Mouse (Mus musculus): ENCODE measurements at regions not wholly inside any gene's neighbourhood (a gene's known extent, or its start where the extent isn't known, plus 50 kb on each side); places are given as distances from the start of the nearest gene placed in this dataset.

- Histone ChIP-seq H3K4me2 (ENCODE audit: low read length) (peak overlapping the region; percentile 52), H3K27me3 (replicated peaks; ENCODE audit: control insufficient read depth, insufficient read depth, low read length) (no peaks in the 10 kb centered on the region), H3K27ac (ENCODE audit: low read depth, low read length) (no peak overlapping the region), H3K9ac (ENCODE audit: low read length) (peak overlapping the region; percentile 64), H3K4me1 (ENCODE audit: control insufficient read depth, insufficient read depth, low read length) (peaks cover 4% of the 10 kb centered on the region; the same call in 1 of the 2 replicates), H3K36me3 (ENCODE audit: control insufficient read depth, insufficient read depth, low read length) (no peaks in the 10 kb centered on the region), H3K9me3 (replicated peaks; ENCODE audit: control insufficient read depth, low read length) (no peaks in the 10 kb centered on the region), H3K4me3 (ENCODE audit: low read depth, low read length) (peak overlapping the region; percentile 20)
- DNase-seq (ENCODE audit: low spot score) = no peak
- peak; percentile 58 for ATAC-seq
- 5% methylated on average over 12 of the region's 12 CpGs for WGBS
Observed at GRCm38 (mm10) chr9:101690402-101690861, 171.2 kb upstream of the 9630041A04Rik start.

- DNase-seq (ENCODE audit: low spot score) = peak; percentile 98
- Histone ChIP-seq H3K9me3 (replicated peaks; ENCODE audit: control insufficient read depth, low read length) (no peaks in the 10 kb centered on the region; the same call in 1 of the 2 replicates), H3K27ac (ENCODE audit: low read depth, low read length) (no peak overlapping the region), H3K4me1 (ENCODE audit: control insufficient read depth, insufficient read depth, low read length) (peaks cover 4% of the 10 kb centered on the region; the same call in 1 of the 2 replicates), H3K4me2 (ENCODE audit: low read length) (peak overlapping the region; percentile 52), H3K9ac (ENCODE audit: low read length) (peak overlapping the region; percentile 64; the same call in 1 of the 2 replicates), H3K4me3 (ENCODE audit: low read depth, low read length) (peak overlapping the region; percentile 20), H3K27me3 (replicated peaks; ENCODE audit: control insufficient read depth, insufficient read depth, low read length) (no peaks in the 10 kb centered on the region), H3K36me3 (ENCODE audit: control insufficient read depth, insufficient read depth, low read length) (no peaks in the 10 kb centered on the region)
- 17% methylated on average over 11 of the region's 11 CpGs for WGBS
- ATAC-seq = peak; percentile 91
Observed at GRCm38 (mm10) chr9:101689532-101690401, 171.9 kb upstream of the 9630041A04Rik start.

GRCm38 (mm10) chr9:101687226-101687625 lies 174.4 kb upstream of the 9630041A04Rik start:
- H3K9me3 ChIP-seq (replicated peaks; ENCODE audit: control insufficient read depth, low read length) = no peaks in the 10 kb centered on the region; the same call in 1 of the 2 replicates
- no peak for DNase-seq (ENCODE audit: low spot score)
- H3K27me3 ChIP-seq (replicated peaks; ENCODE audit: control insufficient read depth, insufficient read depth, low read length) = no peaks in the 10 kb centered on the region
- H3K4me1 ChIP-seq (ENCODE audit: control insufficient read depth, insufficient read depth, low read length) = peaks cover 4% of the 10 kb centered on the region; the same call in 1 of the 2 replicates
- H3K27ac ChIP-seq (ENCODE audit: low read depth, low read length) = no peak overlapping the region
- H3K4me3 ChIP-seq (ENCODE audit: low read depth, low read length) = no peak overlapping the region
- ATAC-seq = no peak
- no peak overlapping the region for H3K9ac ChIP-seq (ENCODE audit: low read length)
- no peak overlapping the region for H3K4me2 ChIP-seq (ENCODE audit: low read length)
- whole genome bisulfite sequencing = 72% methylated on average over 6 of the region's 6 CpGs
- no peaks in the 10 kb centered on the region for H3K36me3 ChIP-seq (ENCODE audit: control insufficient read depth, insufficient read depth, low read length)

- no peak for ATAC-seq
- no peak overlapping the region for H3K4me3 ChIP-seq (ENCODE audit: low read depth, low read length)
- no peak overlapping the region for H3K9ac ChIP-seq (ENCODE audit: low read length)
- H3K4me1 ChIP-seq (ENCODE audit: control insufficient read depth, insufficient read depth, low read length) = no peaks in the 10 kb centered on the region
- H3K36me3 ChIP-seq (ENCODE audit: control insufficient read depth, insufficient read depth, low read length) = no peaks in the 10 kb centered on the region
- H3K27ac ChIP-seq (ENCODE audit: low read depth, low read length) = no peak overlapping the region
- 88% methylated on average over 2 of the region's 2 CpGs for WGBS
- no peak for DNase-seq (ENCODE audit: low spot score)
- H3K4me2 ChIP-seq (ENCODE audit: low read length) = no peak overlapping the region
- H3K9me3 ChIP-seq (replicated peaks; ENCODE audit: control insufficient read depth, low read length) = no peaks in the 10 kb centered on the region
- no peaks in the 10 kb centered on the region for H3K27me3 ChIP-seq (replicated peaks; ENCODE audit: control insufficient read depth, insufficient read depth, low read length)
Observed at GRCm38 (mm10) chr9:101677563-101677962, 184.1 kb upstream of the 9630041A04Rik start.

- Histone ChIP-seq H3K9me3 (replicated peaks; ENCODE audit: control insufficient read depth, low read length) (no peaks in the 10 kb centered on the region), H3K9ac (ENCODE audit: low read length) (no peak overlapping the region), H3K27ac (ENCODE audit: low read depth, low read length) (no peak overlapping the region), H3K4me3 (ENCODE audit: low read depth, low read length) (no peak overlapping the region), H3K36me3 (ENCODE audit: control insufficient read depth, insufficient read depth, low read length) (no peaks in the 10 kb centered on the region), H3K4me1 (ENCODE audit: control insufficient read depth, insufficient read depth, low read length) (no peaks in the 10 kb centered on the region), H3K27me3 (replicated peaks; ENCODE audit: control insufficient read depth, insufficient read depth, low read length) (no peaks in the 10 kb centered on the region), H3K4me2 (ENCODE audit: low read length) (no peak overlapping the region)
- ATAC-seq = no peak
- no peak for DNase-seq (ENCODE audit: low spot score)
- WGBS = 100% methylated on average over 1 of the region's 1 CpGs
Observed at GRCm38 (mm10) chr9:101670111-101670510, 191.5 kb upstream of the 9630041A04Rik start.

- no peaks in the 10 kb centered on the region for H3K27me3 ChIP-seq (replicated peaks; ENCODE audit: control insufficient read depth, insufficient read depth, low read length)
- H3K4me2 ChIP-seq (ENCODE audit: low read length) = no peak overlapping the region
- H3K36me3 ChIP-seq (ENCODE audit: control insufficient read depth, insufficient read depth, low read length) = no peaks in the 10 kb centered on the region
- H3K9me3 ChIP-seq (replicated peaks; ENCODE audit: control insufficient read depth, low read length) = peaks cover 4% of the 10 kb centered on the region; the same call in 1 of the 2 replicates
- no peak overlapping the region for H3K27ac ChIP-seq (ENCODE audit: low read depth, low read length)
- WGBS = 31% methylated on average over 5 of the region's 5 CpGs
- ATAC-seq (no peak), DNase-seq (ENCODE audit: low spot score) (peak; percentile 61)
- no peaks in the 10 kb centered on the region for H3K4me1 ChIP-seq (ENCODE audit: control insufficient read depth, insufficient read depth, low read length)
- no peak overlapping the region for H3K4me3 ChIP-seq (ENCODE audit: low read depth, low read length)
- H3K9ac ChIP-seq (ENCODE audit: low read length) = no peak overlapping the region
Observed at GRCm38 (mm10) chr9:101649816-101650215, 211.8 kb upstream of the 9630041A04Rik start.

GRCm38 (mm10) chr9:101641524-101641923 lies 220.1 kb upstream of the 9630041A04Rik start:
- DNase-seq (ENCODE audit: low spot score) = no peak
- Histone ChIP-seq H3K4me2 (ENCODE audit: low read length) (no peak overlapping the region), H3K9ac (ENCODE audit: low read length) (no peak overlapping the region), H3K4me1 (ENCODE audit: control insufficient read depth, insufficient read depth, low read length) (0 out of 2 replicates have a peak, but pooled peaks cover 5% of the 10 kb centered on the region), H3K9me3 (replicated peaks; ENCODE audit: control insufficient read depth, low read length) (peaks cover 4% of the 10 kb centered on the region; the same call in 1 of the 2 replicates), H3K27ac (ENCODE audit: low read depth, low read length) (no peak overlapping the region), H3K4me3 (ENCODE audit: low read depth, low read length) (no peak overlapping the region), H3K36me3 (ENCODE audit: control insufficient read depth, insufficient read depth, low read length) (no peaks in the 10 kb centered on the region), H3K27me3 (replicated peaks; ENCODE audit: control insufficient read depth, insufficient read depth, low read length) (no peaks in the 10 kb centered on the region)
- WGBS = 36% methylated on average over 3 of the region's 3 CpGs
- ATAC-seq = no peak

- DNase-seq (ENCODE audit: low spot score) = peak; percentile 42
- Histone ChIP-seq H3K9me3 (replicated peaks; ENCODE audit: control insufficient read depth, low read length) (peaks cover 4% of the 10 kb centered on the region; the same call in 1 of the 2 replicates), H3K27me3 (replicated peaks; ENCODE audit: control insufficient read depth, insufficient read depth, low read length) (no peaks in the 10 kb centered on the region), H3K4me2 (ENCODE audit: low read length) (no peak overlapping the region), H3K4me3 (ENCODE audit: low read depth, low read length) (no peak overlapping the region), H3K36me3 (ENCODE audit: control insufficient read depth, insufficient read depth, low read length) (no peaks in the 10 kb centered on the region), H3K27ac (ENCODE audit: low read depth, low read length) (no peak overlapping the region), H3K4me1 (ENCODE audit: control insufficient read depth, insufficient read depth, low read length) (0 out of 2 replicates have a peak, but pooled peaks cover 5% of the 10 kb centered on the region), H3K9ac (ENCODE audit: low read length) (no peak overlapping the region)
- ATAC-seq = no peak
Observed at GRCm38 (mm10) chr9:101640598-101640997, 221.0 kb upstream of the 9630041A04Rik start.

- DNase-seq (ENCODE audit: low spot score) = no peak
- Histone ChIP-seq H3K36me3 (ENCODE audit: control insufficient read depth, insufficient read depth, low read length) (no peaks in the 10 kb centered on the region), H3K9me3 (replicated peaks; ENCODE audit: control insufficient read depth, low read length) (no peaks in the 10 kb centered on the region), H3K4me2 (ENCODE audit: low read length) (no peak overlapping the region), H3K4me3 (ENCODE audit: low read depth, low read length) (no peak overlapping the region), H3K27me3 (replicated peaks; ENCODE audit: control insufficient read depth, insufficient read depth, low read length) (no peaks in the 10 kb centered on the region), H3K9ac (ENCODE audit: low read length) (no peak overlapping the region), H3K27ac (ENCODE audit: low read depth, low read length) (no peak overlapping the region), H3K4me1 (ENCODE audit: control insufficient read depth, insufficient read depth, low read length) (no peaks in the 10 kb centered on the region)
- WGBS = 85% methylated on average over 2 of the region's 2 CpGs
- no peak for ATAC-seq
Observed at GRCm38 (mm10) chr9:101616261-101616660, 245.4 kb upstream of the 9630041A04Rik start.
